ENCODE assay signal across 19 mouse cellular contexts in the genomic region with DNA sequence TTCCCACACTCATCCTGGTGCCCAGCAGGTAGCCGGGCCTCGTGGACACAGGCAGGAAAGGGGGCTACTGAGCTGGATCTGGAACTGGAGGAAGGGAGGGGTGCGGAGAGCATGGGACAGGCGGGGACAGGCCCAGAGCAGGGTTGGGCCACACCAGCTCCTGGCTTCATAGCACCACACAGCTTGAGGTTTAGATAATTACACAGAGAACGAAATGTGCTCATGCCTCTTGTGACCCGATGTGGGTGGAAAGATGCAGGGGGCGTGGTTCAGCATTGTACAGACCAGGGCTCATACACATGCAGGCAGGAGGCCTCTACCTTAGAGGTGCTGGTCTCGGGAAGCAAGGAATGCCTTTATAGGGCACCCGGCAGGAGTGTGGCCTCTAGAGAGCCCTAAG. TPM values are rescaled to one million over a fixed set of nuclear protein-coding genes. Genes with fewer than 3 reads are reported as not detected.
DNase-seq lines count a peak whose midpoint lies in the region; ATAC-seq lines count a peak whose summit lies in the region.
"Had no signal": no experiment of that assay in that cellular context is flagged by ENCODE, and none has a peak within 500 bp of the region (broad histone marks: within the 10 kb centered on the region; RNA-seq: fewer than 3 reads in every experiment).

No protein-coding gene starts in this region.

- no peak overlapping the region for H3K4me3 ChIP-seq in embryonic facial prominence, embryonic 14.5 days (ENCODE audit: low read depth, low read length)
- no peak overlapping the region for H3K4me3 ChIP-seq in kidney, embryonic 15.5 days (replicated peaks)
- no peak overlapping the region for H3K4me3 ChIP-seq in stomach, embryonic 15.5 days (replicated peaks)
- H3K4me3 ChIP-seq: heart, embryonic 12.5 days; midbrain, embryonic 15.5 days had no signal

- no peaks in the 10 kb centered on the region for H3K9me3 ChIP-seq in embryonic facial prominence, embryonic 14.5 days (ENCODE audit: control insufficient read depth, low read length)
- H3K9me3 ChIP-seq in kidney, embryonic 15.5 days (replicated peaks): no peaks in the 10 kb centered on the region
- H3K9me3 ChIP-seq in stomach, embryonic 15.5 days: no peaks in the 10 kb centered on the region
- H3K9me3 ChIP-seq: heart, embryonic 12.5 days; midbrain, embryonic 15.5 days had no signal

- peak; percentile 11 for DNase-seq in kidney, adult 18-20 months
- no peak for DNase-seq in kidney, adult 8-10 months
- DNase-seq in embryonic facial prominence, embryonic 14.5 days (ENCODE audit: low spot score): peak; percentile 56
- no peak for DNase-seq in cerebellum, adult 8-10 months
- DNase-seq in lung, postnatal 14 days: no peak
- DNase-seq: cerebellum, adult 9-11 months; gastrocnemius, postnatal 36 days; heart, postnatal 36 days; lung, embryonic 14.5 days; thymus, postnatal 4 days had no signal

- no peak overlapping the region for H3K9ac ChIP-seq in embryonic facial prominence, embryonic 14.5 days (ENCODE audit: low read depth, low read length)
- H3K9ac ChIP-seq in kidney, embryonic 15.5 days: no peak overlapping the region
- H3K9ac ChIP-seq in stomach, embryonic 15.5 days: no peak overlapping the region
- H3K9ac ChIP-seq: heart, embryonic 12.5 days; lung, embryonic 14.5 days; midbrain, embryonic 15.5 days had no signal

- no peak overlapping the region for H3K4me2 ChIP-seq in embryonic facial prominence, embryonic 14.5 days (ENCODE audit: low read depth, low read length)
- H3K4me2 ChIP-seq in kidney, embryonic 15.5 days: peak overlapping the region; percentile 29; the same call in 1 of the 2 replicates
- no peak overlapping the region for H3K4me2 ChIP-seq in stomach, embryonic 15.5 days
- H3K4me2 ChIP-seq: heart, embryonic 12.5 days; liver, embryonic 11.5 days; lung, embryonic 14.5 days; midbrain, embryonic 15.5 days had no signal

- H3K4me1 ChIP-seq in embryonic facial prominence, embryonic 14.5 days (ENCODE audit: control insufficient read depth, insufficient read depth, low read length): peaks cover 47% of the 10 kb centered on the region
- peaks cover 65% of the 10 kb centered on the region for H3K4me1 ChIP-seq in kidney, embryonic 15.5 days
- peaks cover 44% of the 10 kb centered on the region for H3K4me1 ChIP-seq in stomach, embryonic 15.5 days

- peak; percentile 24 for ATAC-seq in embryonic facial prominence, embryonic 14.5 days (ENCODE audit: low read depth)
- ATAC-seq in kidney, embryonic 15.5 days (replicated peaks; ENCODE audit: low FRiP score): peak; percentile 2; the same call in 1 of the 2 replicates
- ATAC-seq in stomach, embryonic 15.5 days (ENCODE audit: insufficient read depth, low FRiP score, low read depth): 0 out of 2 replicates have a peak, but pooled peaks have one; percentile 12
- ATAC-seq: forebrain, embryonic 14.5 days; hindbrain, postnatal 0 days; midbrain, embryonic 15.5 days; Patski had no signal

- H3K27me3 ChIP-seq in embryonic facial prominence, embryonic 14.5 days (replicated peaks; ENCODE audit: control insufficient read depth, insufficient read depth, low read length): no peaks in the 10 kb centered on the region
- H3K27me3 ChIP-seq in kidney, embryonic 15.5 days: no peaks in the 10 kb centered on the region
- no peaks in the 10 kb centered on the region for H3K27me3 ChIP-seq in stomach, embryonic 15.5 days (replicated peaks)
- H3K27me3 ChIP-seq: midbrain, embryonic 15.5 days; Patski had no signal

- no peaks in the 10 kb centered on the region for H3K36me3 ChIP-seq in embryonic facial prominence, embryonic 14.5 days (ENCODE audit: control insufficient read depth, insufficient read depth, low read length)
- H3K36me3 ChIP-seq in kidney, embryonic 15.5 days: no peaks in the 10 kb centered on the region
- no peaks in the 10 kb centered on the region for H3K36me3 ChIP-seq in stomach, embryonic 15.5 days
- H3K36me3 ChIP-seq: heart, embryonic 12.5 days; midbrain, embryonic 15.5 days had no signal

- no peak overlapping the region for H3K27ac ChIP-seq in embryonic facial prominence, embryonic 14.5 days (replicated peaks; ENCODE audit: low read depth, low read length)
- peak overlapping the region; percentile 89 for H3K27ac ChIP-seq in kidney, embryonic 15.5 days
- H3K27ac ChIP-seq in stomach, embryonic 15.5 days: no peak overlapping the region
- H3K27ac ChIP-seq: hindbrain, postnatal 0 days; midbrain, embryonic 15.5 days had no signal

- 64% methylated on average over 9 of the region's 9 CpGs for WGBS in embryonic facial prominence, embryonic 14.5 days
- 55% methylated on average over 9 of the region's 9 CpGs for WGBS in kidney, embryonic 15.5 days
- WGBS in stomach, embryonic 15.5 days: 67% methylated on average over 9 of the region's 9 CpGs

RNA-seq across cellular contexts. Expression of gene Papln, which starts 4.4 kb away (rescaled TPM):
- 1.8 and 2.6 TPM in 2 replicates for polyA plus RNA-seq in embryonic facial prominence, embryonic 14.5 days (2014; fragmentation: Nextera tagmentation; extraction: Ambion mirVana)
- polyA plus RNA-seq in kidney, embryonic 15.5 days (2015; fragmentation: Nextera tagmentation; extraction: Ambion mirVana): 2.0 and 2.1 TPM in 2 replicates
- polyA plus RNA-seq in stomach, embryonic 15.5 days (2015; fragmentation: Nextera tagmentation; extraction: Ambion mirVana): 3.5 TPM in 2 replicates
- polyA plus RNA-seq: C2C12 had no signal

Comparison
In these comparisons a context has a peak if more than half of its experiments do, and no peak if none do; other contexts are left out.
1. DNase-seq: peak in kidney, adult 18-20 months (single experiment) and embryonic facial prominence, embryonic 14.5 days (single experiment); none in kidney, adult 8-10 months (0 of 2), cerebellum, adult 8-10 months (single experiment) and lung, postnatal 14 days (single experiment).
2. Peak in every context shown above with its lines, with median percentiles within 50 percentile points of each other: ATAC-seq.